Mouse (Mus musculus) urinary bladder, adult 2 months (tissue): ENCODE data around the gene Spata31d1c. TPM values are rescaled to one million over a fixed set of nuclear protein-coding genes. Genes with fewer than 3 reads are reported as not detected.

Source experiments
- DNase-seq: peaks from one replicate; pipeline ENCODE4 v3.0.0; 2022; ENCODE audit warnings: low spot score
- polyA plus RNA-seq: library from polyadenylated mRNA; depleted of rRNA; stranded (reverse); fragments of >200 nt; gene quantifications from 2 replicates; pipeline ENCODE4 v1.2.3, GENCODE M21; 2012; rRNA removed

Spata31d1c gene
- not detected in 2 replicates for polyA plus RNA-seq

GRCm38 (mm10) chr13:65032758-65033157 is at the start of gene Spata31d1c:
Gene Spata31d1c (plus strand): TSS chr13:65033058.
- DNase-seq: no peak

- DNase-seq: no peak
These were observed 44.0 kb upstream of the Spata31d1c start for GRCm38 (mm10) chr13:64988828-64989227.

GRCm38 (mm10) chr13:65005414-65005813 is 27.4 kb upstream of the Spata31d1c start:
- no peak for DNase-seq

- no peak for DNase-seq
These were observed 26.1 kb upstream of the Spata31d1c start for GRCm38 (mm10) chr13:65006760-65007159.

GRCm38 (mm10) chr13:65007971-65008370 is 24.9 kb upstream of the Spata31d1c start:
- DNase-seq: no peak

- no peak for DNase-seq
These were observed 21.7 kb upstream of the Spata31d1c start for GRCm38 (mm10) chr13:65011052-65011738.

GRCm38 (mm10) chr13:65035057-65035456 is 2.2 kb downstream of the Spata31d1c start:
- DNase-seq: no peak

GRCm38 (mm10) chr13:65052660-65053059 is 19.8 kb downstream of the Spata31d1c start, which contains the start of gene Prss47:
Gene Prss47 (minus strand): TSS chr13:65052760.
- DNase-seq: no peak

GRCm38 (mm10) chr13:65069969-65070368 is 37.1 kb downstream of the Spata31d1c start:
- DNase-seq: no peak

Other genes with a start within 250 kb of the Spata31d1c start
- gene Cntnap3, start 129.1 kb upstream of the Spata31d1c start, polyA plus RNA-seq: 0.47 and 0.50 TPM in 2 replicates
- gene Spata31, start 115.7 kb upstream of the Spata31d1c start, polyA plus RNA-seq: not detected in 2 replicates
- gene Prss47, start 19.7 kb downstream of the Spata31d1c start, polyA plus RNA-seq: not detected in 2 replicates
- 24.6 and 26.8 TPM in 2 replicates for gene Mfsd14b, start 79.9 kb downstream of the Spata31d1c start, polyA plus RNA-seq
- not detected in 2 replicates for gene Olfr465-ps1, start 105.0 kb downstream of the Spata31d1c start, polyA plus RNA-seq
- gene Olfr466, start 117.2 kb downstream of the Spata31d1c start, polyA plus RNA-seq: not detected in 2 replicates
- gene Nlrp4f, start 172.9 kb downstream of the Spata31d1c start, polyA plus RNA-seq: 0.14 and 0.18 TPM in 2 replicates
- gene Gm10775, start 226.5 kb downstream of the Spata31d1c start, polyA plus RNA-seq: 0.07 and 0.08 TPM in 2 replicates
- gene Zfp369, start 245.8 kb downstream of the Spata31d1c start, polyA plus RNA-seq: 27.5 and 34.2 TPM in 2 replicates